Mouse (Mus musculus) CH12.LX (cell line): Measurements from ENCODE around the gene Ceacam9. TPM values are rescaled to one million over a fixed set of nuclear protein-coding genes. Genes with fewer than 3 reads are reported as not detected.

Source experiments
- DNase-seq: peaks from one replicate; pipeline ENCODE4 v3.0.0-alpha.2; 2013; ENCODE audit errors: extremely low read depth
- H3K27ac ChIP-seq: 2 replicates; pipeline ENCODE4 v1.5.1; 2012; ENCODE audit warnings: low read depth, mild to moderate bottlenecking, control low read depth, moderate library complexity; ENCODE audit not compliant: insufficient read depth
- H3K27me3 ChIP-seq: replicated peaks from 2 replicates; pipeline ENCODE3; 2012; ENCODE audit warnings: inconsistent platforms
- H3K36me3 ChIP-seq, 2 experiments: replicated peaks in 1 of 2; 2 replicates each; pipeline versions ENCODE3 to v1.6.1; 2012; ENCODE audit warnings: inconsistent platforms in 1 of 2, low read length in 1 of 2, mild to moderate bottlenecking in 1 of 2, mixed read lengths in 1 of 2, moderate library complexity in 1 of 2; ENCODE audit not compliant: control insufficient read depth in 1 of 2, insufficient read depth in 1 of 2
- H3K4me1 ChIP-seq, 2 experiments: 2 replicates each; pipeline ENCODE4 v1.6.1; 2012; ENCODE audit warnings: inconsistent platforms in 1 of 2, moderate library complexity in 1 of 2; ENCODE audit not compliant: insufficient read depth in 2 of 2, control insufficient read depth in 1 of 2
- H3K4me2 ChIP-seq: 2 replicates; pipeline ENCODE4 v1.6.1; 2012; ENCODE audit warnings: low read depth, mild to moderate bottlenecking, control low read depth; ENCODE audit not compliant: poor library complexity, insufficient read depth, severe bottlenecking
- H3K4me3 ChIP-seq, 3 experiments: fragments of 150-350 bp in 1 of 3; sonication (generic) in 1 of 3; replicated peaks in 1 of 3; 2 replicates each; pipeline versions ENCODE3 to v1.5.1; 2011 to 2012; ENCODE audit warnings: low read depth in 2 of 3, low read length in 2 of 3, mild to moderate bottlenecking in 2 of 3, moderate library complexity in 2 of 3, control low read depth in 1 of 3, improper control_type of control experiment in 1 of 3, inconsistent platforms in 1 of 3, mixed read lengths in 1 of 3; ENCODE audit not compliant: poor library complexity in 1 of 3
- H3K79me2 ChIP-seq: replicated peaks from 2 replicates; pipeline ENCODE4 v1.6.1; 2012; ENCODE audit warnings: mild to moderate bottlenecking, moderate library complexity; ENCODE audit not compliant: control insufficient read depth, poor library complexity, insufficient read depth, severe bottlenecking; ENCODE audit errors: extremely low read depth
- H3K9ac ChIP-seq: 2 replicates; pipeline ENCODE4 v1.6.1; 2012; ENCODE audit warnings: low read depth, mild to moderate bottlenecking, control low read depth, moderate library complexity; ENCODE audit not compliant: insufficient read depth
- H3K9me3 ChIP-seq: replicated peaks from 2 replicates; pipeline ENCODE3; 2012; ENCODE audit warnings: low read length, inconsistent platforms, mixed read lengths
- BHLHE40 ChIP-seq: IDR thresholded peaks from 2 replicates; pipeline ENCODE4 v1.6.1; 2011; ENCODE audit warnings: mild to moderate bottlenecking, low read depth, low read length, improper control_type of control experiment
- ELF1 ChIP-seq: IDR thresholded peaks from 2 replicates; pipeline ENCODE4 v1.6.1; 2014; ENCODE audit warnings: low read depth, mild to moderate bottlenecking, inconsistent platforms, low read length, improper control_type of control experiment
- HCFC1 ChIP-seq: IDR thresholded peaks from 2 replicates; pipeline ENCODE4 v1.6.1; 2012; ENCODE audit warnings: low read depth, mild to moderate bottlenecking, inconsistent platforms, low read length, improper control_type of control experiment
- IRF4 ChIP-seq: IDR thresholded peaks from 2 replicates; pipeline ENCODE4 v1.6.1; 2014; ENCODE audit warnings: low read depth, mild to moderate bottlenecking, inconsistent platforms, low read length, improper control_type of control experiment
- JUN ChIP-seq: IDR thresholded peaks from 2 replicates; pipeline ENCODE4 v1.6.1; 2011; ENCODE audit warnings: low read depth, mild to moderate bottlenecking, low read length, improper control_type of control experiment, moderate library complexity; ENCODE audit not compliant: insufficient read depth
- KAT2A ChIP-seq: IDR thresholded peaks from 2 replicates; pipeline ENCODE4 v1.6.1; 2012; ENCODE audit warnings: low read length, improper control_type of control experiment, inconsistent platforms; ENCODE audit not compliant: insufficient replicate concordance
- MAX ChIP-seq: IDR thresholded peaks from 2 replicates; pipeline ENCODE4 v1.6.1; 2011; ENCODE audit warnings: low read length, improper control_type of control experiment
- MEF2A ChIP-seq: IDR thresholded peaks from 2 replicates; pipeline ENCODE4 v1.6.1; 2014; ENCODE audit warnings: low read depth, mild to moderate bottlenecking, inconsistent platforms, low read length, improper control_type of control experiment, borderline replicate concordance
- MXI1 ChIP-seq: IDR thresholded peaks from 2 replicates; pipeline ENCODE4 v1.6.1; 2011; ENCODE audit warnings: mild to moderate bottlenecking, low read depth, low read length, improper control_type of control experiment
- NRF1 ChIP-seq: IDR thresholded peaks from 2 replicates; pipeline ENCODE4 v1.6.1; 2014; ENCODE audit warnings: low read depth, mild to moderate bottlenecking, inconsistent platforms, low read length, improper control_type of control experiment, moderate library complexity
- RCOR1 ChIP-seq: conservative IDR thresholded peaks from 2 replicates; pipeline ENCODE4 v1.6.1; 2012; ENCODE audit warnings: low read depth, mild to moderate bottlenecking, inconsistent platforms, low read length, improper control_type of control experiment
- TBP ChIP-seq: conservative IDR thresholded peaks from 2 replicates; pipeline ENCODE4 v1.6.1; 2011; ENCODE audit warnings: low read depth, low read length, improper control_type of control experiment
- TCF12 ChIP-seq: IDR thresholded peaks from 2 replicates; pipeline ENCODE4 v1.6.1; 2014; ENCODE audit warnings: low read depth, mild to moderate bottlenecking, inconsistent platforms, low read length, improper control_type of control experiment
- UBTF ChIP-seq: IDR thresholded peaks from 2 replicates; pipeline ENCODE4 v1.6.1; 2012; ENCODE audit warnings: low read depth, mild to moderate bottlenecking, inconsistent platforms, low read length, improper control_type of control experiment, moderate library complexity
- USF1 ChIP-seq: IDR thresholded peaks from 2 replicates; pipeline ENCODE4 v1.6.1; 2014; ENCODE audit warnings: low read depth, mild to moderate bottlenecking, inconsistent platforms, low read length, improper control_type of control experiment
- ZKSCAN1 ChIP-seq: IDR thresholded peaks from 2 replicates; pipeline ENCODE4 v1.6.1; 2012; ENCODE audit warnings: low read depth, inconsistent platforms, low read length, improper control_type of control experiment, borderline replicate concordance
- ZMIZ1 ChIP-seq: IDR thresholded peaks from 2 replicates; pipeline ENCODE4 v1.6.1; 2012; ENCODE audit warnings: low read depth, mild to moderate bottlenecking, inconsistent platforms, low read length, improper control_type of control experiment
- dilution Hi-C: fragments of 300-500 bp; cut with MboI; formaldehyde crosslinking; loops from 2 replicates; pipeline ENCODE4 v1.14.3; 2020; ENCODE audit warnings: low sequenced_read_pairs; ENCODE audit not compliant: extremely low pct_unique_long_range_greater_than_20kb, extremely low pct_ligation_motif_present
- in situ Hi-C: fragments of 300-500 bp; cut with MboI; formaldehyde crosslinking; loops from 3 replicates; pipeline ENCODE4 v1.14.3; 2019; ENCODE audit warnings: low sequenced_read_pairs, low pct_ligation_motif_present, low pct_unique_long_range_greater_than_20kb, mixed read lengths
- polyA plus RNA-seq: library from polyadenylated mRNA; unstranded; fragments of >175 nt; gene quantifications from 2 replicates; pipeline ENCODE4 v1.2.1, GENCODE M21; 2012; ENCODE audit warnings: low read depth; ENCODE audit not compliant: insufficient read length
- total RNA-seq, 2 experiments: library from RNA; depleted of rRNA; stranded (reverse); fragments of 300-350 nt in 1 of 2; fragments of >200 nt in 1 of 2; gene quantifications; 2 replicates each; pipeline ENCODE4 v1.2.3; 2012 to 2014

Gene Ceacam9
- total and polyA plus RNA-seq, 3 experiments: 0.21 TPM; not detected in 2

- TF ChIP-seq ELF1: peak; percentile 65
- no peak for TF ChIP-seq MEF2A
Observed at GRCm38 (mm10) chr7:16699042-16699441, 22.7 kb upstream of the Ceacam9 start (continued).

- H3K9ac ChIP-seq: no peak overlapping the region
- TF ChIP-seq IRF4: no peak
- no peak for TF ChIP-seq UBTF
- 0 out of 2 replicates have a peak, but pooled peaks have one; percentile 18 for TF ChIP-seq MAX
- no peak for TF ChIP-seq TBP
- 0 out of 2 replicates have a peak, but pooled peaks have one; percentile 14 for TF ChIP-seq BHLHE40
- peaks cover 0 to 4% of the 10 kb centered on the region in 2 experiments; a peak in 1 of 4 replicates for H3K4me1 ChIP-seq
- no peaks in the 10 kb centered on the region for H3K79me2 ChIP-seq
- H3K36me3 ChIP-seq: no peaks in the 10 kb centered on the region
- H3K9me3 ChIP-seq: no peaks in the 10 kb centered on the region
- H3K4me2 ChIP-seq: no peak overlapping the region
- dilution Hi-C loops: no loop called here
- peaks cover 2% of the 10 kb centered on the region for H3K27me3 ChIP-seq
- no peak overlapping the region for H3K4me3 ChIP-seq
- DNase-seq: no peak
- H3K27ac ChIP-seq: no peak overlapping the region
- in situ Hi-C loops: no loop called here
Observed at GRCm38 (mm10) chr7:16700583-16700982, 21.1 kb upstream of the Ceacam9 start.

GRCm38 (mm10) chr7:16706385-16706784 lies 15.3 kb upstream of the Ceacam9 start:
- Histone ChIP-seq H3K4me1 (no peaks in the 10 kb centered on the region), H3K9me3 (no peaks in the 10 kb centered on the region), H3K79me2 (no peaks in the 10 kb centered on the region), H3K36me3 (no peaks in the 10 kb centered on the region), H3K27me3 (peaks cover 15% of the 10 kb centered on the region), H3K27ac (no peak overlapping the region), H3K9ac (no peak overlapping the region), H3K4me3 (no peak overlapping the region), H3K4me2 (no peak overlapping the region)
- TF ChIP-seq NRF1: no peak
- TF ChIP-seq HCFC1: no peak
- no peak for DNase-seq
- dilution Hi-C loops: no loop called here
- in situ Hi-C loops: no loop called here

GRCm38 (mm10) chr7:16708244-16708643 lies 13.5 kb upstream of the Ceacam9 start:
- no peaks in the 10 kb centered on the region for H3K79me2 ChIP-seq
- dilution Hi-C loops: no loop called here
- H3K27me3 ChIP-seq: peaks cover 13% of the 10 kb centered on the region
- TF ChIP-seq MXI1: no peak
- no peak for TF ChIP-seq IRF4
- no peak for TF ChIP-seq ZKSCAN1
- TF ChIP-seq JUN: no peak
- no peak for TF ChIP-seq ZMIZ1
- TF ChIP-seq KAT2A: no peak
- no peak for TF ChIP-seq USF1
- no peak for TF ChIP-seq TCF12
- TF ChIP-seq RCOR1: no peak
- DNase-seq: no peak
- H3K27ac ChIP-seq: no peak overlapping the region
- in situ Hi-C loops: no loop called here
- H3K36me3 ChIP-seq: no peaks in the 10 kb centered on the region
- no peak overlapping the region for H3K9ac ChIP-seq
- no peaks in the 10 kb centered on the region for H3K9me3 ChIP-seq
- no peaks in the 10 kb centered on the region for H3K4me1 ChIP-seq
- no peak overlapping the region for H3K4me3 ChIP-seq
- no peak overlapping the region for H3K4me2 ChIP-seq
